Mouse (Mus musculus) forebrain, embryonic 13.5 days (tissue): ENCODE measurements at regions not wholly inside any gene's neighbourhood (a gene's known extent, or its start where the extent isn't known, plus 50 kb on each side); places are given as distances from the start of the nearest gene placed in this dataset.
"Not testable (repeated sequence)": the region's sequence is repeated elsewhere in the genome, so short reads cannot be mapped to it uniquely, and the experiment has no call there.

Source experiments
- ATAC-seq: fragments of 200-750 bp; cut with Nextera tagmentation; 2 replicates; pipeline ENCODE4 v1.8.0; 2017
- H3K27ac ChIP-seq: fragments of 300-500 bp; sonication (generic); 2 replicates; pipeline ENCODE4 v1.5.1; 2015; ENCODE audit warnings: inconsistent platforms, mild to moderate bottlenecking, moderate library complexity
- H3K27me3 ChIP-seq: fragments of 300-500 bp; sonication (generic); 2 replicates; pipeline ENCODE4 v1.6.1; 2015; ENCODE audit warnings: mild to moderate bottlenecking, inconsistent platforms
- H3K36me3 ChIP-seq: fragments of 300-500 bp; sonication (generic); 2 replicates; pipeline ENCODE4 v1.6.1; 2015; ENCODE audit warnings: mild to moderate bottlenecking, inconsistent platforms; ENCODE audit not compliant: poor library complexity, severe bottlenecking
- H3K4me1 ChIP-seq: fragments of 300-500 bp; sonication (generic); 2 replicates; pipeline ENCODE4 v1.6.1; 2015; ENCODE audit warnings: inconsistent platforms
- H3K4me2 ChIP-seq: fragments of 300-500 bp; sonication (generic); 2 replicates; pipeline ENCODE4 v1.6.1; 2015; ENCODE audit warnings: inconsistent platforms, mild to moderate bottlenecking, moderate library complexity
- H3K4me3 ChIP-seq: fragments of 300-500 bp; sonication (generic); 2 replicates; pipeline ENCODE4 v1.5.1; 2015; ENCODE audit warnings: mild to moderate bottlenecking, inconsistent platforms
- H3K9ac ChIP-seq: fragments of 300-500 bp; sonication (generic); 2 replicates; pipeline ENCODE4 v1.6.1; 2015; ENCODE audit warnings: mild to moderate bottlenecking, inconsistent platforms
- H3K9me3 ChIP-seq: fragments of 300-500 bp; sonication (generic); replicated peaks from 2 replicates; pipeline ENCODE4 v1.6.1; 2016; ENCODE audit warnings: inconsistent platforms
- WGBS: fragments of 180-500 bp; shearing (Covaris S2); methylation state at CpG from one replicate; pipeline ENCODE4 v1.1.7; 2015; 5-methylcytosine and 5-hydroxymethylcytosine counted together

DNA sequence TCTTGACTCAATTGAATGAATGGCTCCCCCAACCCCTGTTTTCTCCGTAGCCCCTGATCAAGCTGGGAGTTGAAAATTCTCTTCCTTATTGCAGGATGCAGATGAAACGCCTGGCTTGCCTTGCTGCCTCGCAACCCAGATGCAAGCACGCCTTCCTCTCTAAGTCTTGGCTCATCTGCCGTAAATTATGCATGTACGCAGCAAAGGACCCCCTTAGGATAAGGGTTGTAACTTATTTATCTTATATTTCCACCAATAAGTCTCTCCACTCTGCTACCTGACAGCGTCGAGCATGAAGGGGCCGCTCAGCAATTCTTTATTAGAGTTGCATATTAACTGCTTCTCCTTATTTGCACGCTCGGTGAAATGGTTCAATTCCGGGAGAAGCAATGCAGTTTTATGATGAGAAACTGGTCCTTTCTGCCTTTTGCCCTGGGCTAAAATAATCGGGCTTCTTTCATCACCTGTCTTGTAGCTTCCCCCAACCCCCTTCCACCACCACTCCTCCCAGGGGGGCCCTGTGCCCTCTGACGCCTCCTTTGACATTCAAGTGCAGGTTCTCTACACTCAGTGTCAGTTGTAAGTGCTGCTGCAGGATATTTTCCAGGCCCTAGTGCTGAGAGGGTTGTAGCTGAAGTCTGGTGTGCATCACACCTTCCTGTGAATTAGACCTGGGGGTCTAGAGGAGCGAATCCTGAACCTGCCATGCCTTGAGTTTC, 246.0 kb downstream of the Eipr1 start:
- Histone ChIP-seq H3K9ac (no peak overlapping the region), H3K4me3 (no peak overlapping the region), H3K36me3 (no peaks in the 10 kb centered on the region), H3K4me2 (no peak overlapping the region), H3K27ac (no peak overlapping the region), H3K9me3 (no peaks in the 10 kb centered on the region), H3K27me3 (no peaks in the 10 kb centered on the region), H3K4me1 (no peaks in the 10 kb centered on the region)
- WGBS = 77% methylated on average over 15 of the region's 15 CpGs
- no peak for ATAC-seq

DNA sequence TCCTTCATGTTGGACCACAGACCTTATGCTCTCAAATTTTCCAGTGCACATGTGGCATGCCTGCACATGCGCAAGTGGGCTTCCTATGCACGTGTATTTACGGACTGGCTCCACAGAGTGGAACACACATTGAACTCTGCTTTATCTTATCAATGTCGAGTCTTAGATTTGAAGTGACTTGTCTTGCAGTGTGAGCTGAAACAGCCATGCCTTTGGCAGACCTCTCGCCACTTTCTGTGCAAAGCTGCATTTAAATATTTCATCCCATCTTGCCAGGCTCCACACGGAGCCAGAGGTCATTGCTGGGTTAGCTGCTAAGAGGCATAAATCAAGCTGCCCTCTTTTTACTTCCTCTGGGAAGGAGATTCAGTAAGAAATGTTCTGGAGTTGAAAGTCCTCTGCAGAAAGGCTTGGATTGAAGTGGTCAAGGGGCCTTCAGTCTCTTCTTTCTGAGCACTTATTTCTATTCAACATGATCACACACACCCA, 248.4 kb downstream of the Eipr1 start:
- Histone ChIP-seq H3K27ac (no peak overlapping the region), H3K36me3 (no peaks in the 10 kb centered on the region), H3K27me3 (no peaks in the 10 kb centered on the region), H3K4me2 (no peak overlapping the region), H3K4me3 (no peak overlapping the region), H3K4me1 (no peaks in the 10 kb centered on the region), H3K9me3 (no peaks in the 10 kb centered on the region), H3K9ac (no peak overlapping the region)
- WGBS = 84% methylated on average over 6 of the region's 6 CpGs
- ATAC-seq = no peak

DNA sequence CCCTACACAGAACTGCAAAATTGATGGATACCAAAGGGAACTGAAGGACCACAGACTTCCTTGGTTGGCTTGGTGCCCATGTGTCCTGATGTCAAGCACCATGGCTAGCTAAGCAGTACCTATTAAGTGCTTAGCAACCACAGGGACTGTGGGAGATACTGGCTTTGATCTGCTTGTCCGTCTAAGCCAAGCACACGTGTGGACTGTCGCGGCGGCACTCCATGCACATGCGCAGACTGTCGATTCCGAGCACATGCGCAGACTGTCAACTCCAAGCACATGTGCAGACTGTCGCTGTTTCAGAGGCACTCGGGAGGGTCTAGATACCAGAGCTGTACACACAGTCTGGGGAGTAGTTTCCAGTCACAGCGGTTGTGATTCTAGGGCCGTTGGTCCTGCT, 252.9 kb downstream of the Eipr1 start:
- no peaks in the 10 kb centered on the region for H3K4me1 ChIP-seq
- H3K27ac ChIP-seq = no peak overlapping the region
- H3K4me3 ChIP-seq = no peak overlapping the region
- WGBS = 85% methylated on average over 13 of the region's 13 CpGs
- no peak for ATAC-seq
- no peak overlapping the region for H3K4me2 ChIP-seq
- no peaks in the 10 kb centered on the region for H3K27me3 ChIP-seq
- H3K9me3 ChIP-seq = peaks cover 3% of the 10 kb centered on the region; the same call in 1 of the 2 replicates
- H3K36me3 ChIP-seq = no peaks in the 10 kb centered on the region
- H3K9ac ChIP-seq = no peak overlapping the region

DNA sequence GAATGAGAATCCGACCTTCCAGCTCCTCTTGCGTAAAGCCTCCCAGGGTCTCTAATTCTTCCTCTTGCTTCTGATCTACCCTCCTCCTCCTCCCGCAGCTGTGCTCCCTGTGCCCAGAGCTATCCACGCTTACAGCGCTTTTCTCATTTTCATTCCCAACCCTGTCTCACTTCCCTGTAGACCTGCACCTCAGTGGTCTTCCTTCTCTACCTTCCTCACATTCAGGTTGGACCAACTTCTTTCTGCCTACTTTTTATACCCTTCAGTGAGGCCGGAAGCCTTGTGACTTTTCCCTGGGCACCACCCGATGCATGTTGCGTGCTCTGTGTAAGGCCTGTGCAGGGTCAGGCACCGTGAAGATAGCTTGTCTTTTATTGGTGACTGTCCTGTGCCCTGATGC, 263.0 kb downstream of the Eipr1 start:
- Histone ChIP-seq H3K27me3 (no peaks in the 10 kb centered on the region), H3K4me2 (no peak overlapping the region), H3K9ac (no peak overlapping the region), H3K4me3 (no peak overlapping the region), H3K9me3 (no peaks in the 10 kb centered on the region), H3K36me3 (no peaks in the 10 kb centered on the region), H3K27ac (peak overlapping the region; percentile 76), H3K4me1 (peaks cover 22% of the 10 kb centered on the region)
- WGBS = 86% methylated on average over 9 of the region's 9 CpGs
- no peak for ATAC-seq

GRCm38 (mm10) chr12:29015200-29015862, 263.7 kb downstream of the Eipr1 start:
- Histone ChIP-seq H3K9ac (no peak overlapping the region), H3K4me1 (peaks cover 22% of the 10 kb centered on the region), H3K4me3 (no peak overlapping the region), H3K36me3 (no peaks in the 10 kb centered on the region), H3K27ac (peak overlapping the region; percentile 76), H3K9me3 (no peaks in the 10 kb centered on the region), H3K27me3 (no peaks in the 10 kb centered on the region), H3K4me2 (no peak overlapping the region)
- peak; percentile 96 for ATAC-seq
- 37% methylated on average over 10 of the region's 10 CpGs for WGBS

GRCm38 (mm10) chr12:29021152-29021551, 269.5 kb downstream of the Eipr1 start:
- no peak for ATAC-seq
- H3K9me3 ChIP-seq = no peaks in the 10 kb centered on the region
- H3K4me3 ChIP-seq = no peak overlapping the region
- no peaks in the 10 kb centered on the region for H3K27me3 ChIP-seq
- 79% methylated on average over 5 of the region's 5 CpGs for WGBS
- H3K4me1 ChIP-seq = peaks cover 5% of the 10 kb centered on the region; the same call in 1 of the 2 replicates
- H3K4me2 ChIP-seq = no peak overlapping the region
- no peak overlapping the region for H3K27ac ChIP-seq
- H3K9ac ChIP-seq = no peak overlapping the region
- no peaks in the 10 kb centered on the region for H3K36me3 ChIP-seq

DNA sequence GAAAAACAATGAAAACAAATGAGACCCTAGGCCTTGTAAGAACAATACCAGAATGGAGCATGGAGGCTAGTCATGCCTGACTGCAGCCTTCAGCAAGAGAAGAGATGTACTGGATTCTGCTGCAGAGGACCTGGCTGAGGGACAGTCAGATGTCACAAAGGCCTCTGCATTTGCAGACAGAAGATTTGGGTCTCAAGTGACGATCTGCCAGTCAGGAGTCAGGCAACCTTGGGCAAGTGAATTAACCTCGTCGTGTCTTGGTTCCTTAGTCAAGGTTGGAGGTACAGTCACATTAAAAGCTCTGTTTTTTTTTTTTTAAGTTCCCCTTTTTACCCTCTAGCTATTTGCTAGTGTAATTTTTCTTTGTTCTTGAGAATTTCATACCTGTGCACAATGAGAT, 276.6 kb downstream of the Eipr1 start:
- H3K4me1 ChIP-seq = 0 out of 2 replicates have a peak, but pooled peaks cover 6% of the 10 kb centered on the region
- H3K9ac ChIP-seq = no peak overlapping the region
- 80% methylated on average over 3 of the region's 3 CpGs for WGBS
- no peaks in the 10 kb centered on the region for H3K9me3 ChIP-seq
- ATAC-seq = no peak
- no peaks in the 10 kb centered on the region for H3K27me3 ChIP-seq
- H3K4me2 ChIP-seq = no peak overlapping the region
- no peaks in the 10 kb centered on the region for H3K36me3 ChIP-seq
- no peak overlapping the region for H3K27ac ChIP-seq
- no peak overlapping the region for H3K4me3 ChIP-seq

- 38% methylated on average over 7 of the region's 7 CpGs for WGBS
- H3K27me3 ChIP-seq = no peaks in the 10 kb centered on the region
- no peak overlapping the region for H3K9ac ChIP-seq
- H3K27ac ChIP-seq = no peak overlapping the region
- no peak overlapping the region for H3K4me2 ChIP-seq
- H3K4me3 ChIP-seq = no peak overlapping the region
- peak; percentile 51; the same call in 1 of the 2 replicates for ATAC-seq
- H3K9me3 ChIP-seq = no peaks in the 10 kb centered on the region
- 0 out of 2 replicates have a peak, but pooled peaks cover 6% of the 10 kb centered on the region for H3K4me1 ChIP-seq
- no peaks in the 10 kb centered on the region for H3K36me3 ChIP-seq
Measured at GRCm38 (mm10) chr12:29029461-29029860, 277.9 kb downstream of the Eipr1 start.

GRCm38 (mm10) chr12:29046009-29046408, 294.4 kb downstream of the Eipr1 start:
- 86% methylated on average over 8 of the region's 8 CpGs for WGBS
- ATAC-seq = no peak
- Histone ChIP-seq H3K27ac (no peak overlapping the region), H3K9ac (no peak overlapping the region), H3K36me3 (no peaks in the 10 kb centered on the region), H3K27me3 (no peaks in the 10 kb centered on the region; the same call in 1 of the 2 replicates), H3K4me1 (peaks cover 17% of the 10 kb centered on the region), H3K9me3 (no peaks in the 10 kb centered on the region), H3K4me3 (no peak overlapping the region), H3K4me2 (no peak overlapping the region)

- Histone ChIP-seq H3K9ac (peak overlapping the region; percentile 8; the same call in 1 of the 2 replicates), H3K4me1 (peaks cover 17% of the 10 kb centered on the region), H3K27ac (peak overlapping the region; percentile 80)
- H3K27me3 ChIP-seq, H3K9me3 ChIP-seq, H3K36me3 ChIP-seq, H3K4me2 ChIP-seq, H3K4me3 ChIP-seq, ATAC-seq: not testable (repeated sequence)
- WGBS = 57% methylated on average over 4 of the region's 4 CpGs
Measured at GRCm38 (mm10) chr12:29048596-29048995, 297.0 kb downstream of the Eipr1 start.

DNA sequence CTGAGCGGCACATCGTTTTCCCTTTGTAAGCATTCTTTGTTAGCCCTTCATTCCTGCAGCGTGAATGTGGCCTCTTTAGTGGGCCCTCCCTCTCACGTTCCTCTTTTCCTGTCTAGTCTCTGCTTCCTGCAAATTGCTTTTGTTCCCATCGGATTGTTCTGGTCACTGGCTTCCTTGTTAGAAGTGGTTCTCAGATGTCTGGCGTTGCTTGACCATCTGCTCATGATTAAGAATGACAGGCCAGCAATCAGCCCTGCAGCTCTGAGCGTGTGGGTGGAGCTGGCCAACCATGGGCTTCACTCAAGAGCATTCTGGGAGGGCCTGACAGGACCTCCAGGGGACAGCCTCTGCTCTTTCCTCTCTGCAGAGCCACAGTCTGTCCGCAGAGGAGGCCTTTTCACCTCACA, 297.5 kb downstream of the Eipr1 start:
- peak; percentile 77 for ATAC-seq
- Histone ChIP-seq H3K4me1 (peaks cover 21% of the 10 kb centered on the region), H3K4me2 (no peak overlapping the region), H3K4me3 (no peak overlapping the region), H3K27ac (peak overlapping the region; percentile 80), H3K9ac (peak overlapping the region; percentile 8; the same call in 1 of the 2 replicates), H3K9me3 (no peaks in the 10 kb centered on the region), H3K36me3 (no peaks in the 10 kb centered on the region), H3K27me3 (no peaks in the 10 kb centered on the region; the same call in 1 of the 2 replicates)
- 2% methylated on average over 8 of the region's 8 CpGs for WGBS

DNA sequence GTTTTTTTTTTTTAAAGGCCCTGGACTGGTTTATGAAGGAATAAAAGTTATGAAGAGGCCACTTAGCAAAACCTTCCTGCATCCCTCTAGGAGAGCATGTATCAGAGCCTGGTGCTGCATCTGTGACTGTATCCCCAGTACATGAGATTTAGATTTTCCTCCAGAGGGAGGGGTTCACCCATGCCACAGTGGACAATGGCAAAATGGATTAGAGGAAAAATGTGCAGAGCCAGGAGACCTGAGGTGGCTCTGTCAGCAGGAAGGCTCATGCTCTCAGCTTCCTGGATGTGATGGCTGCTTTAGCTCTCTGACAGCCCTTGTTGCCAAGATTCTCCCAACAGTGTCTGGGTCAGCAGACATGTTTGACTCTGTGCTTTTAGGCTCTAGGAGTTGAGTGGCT, 298.2 kb downstream of the Eipr1 start:
- Histone ChIP-seq H3K4me2 (no peak overlapping the region), H3K27me3 (no peaks in the 10 kb centered on the region), H3K9me3 (no peaks in the 10 kb centered on the region), H3K27ac (peak overlapping the region; percentile 31), H3K9ac (no peak overlapping the region), H3K4me1 (peaks cover 28% of the 10 kb centered on the region), H3K4me3 (no peak overlapping the region), H3K36me3 (no peaks in the 10 kb centered on the region)
- no peak for ATAC-seq
